In genomic region chr14:25747996-25748756, GRCm38 (mm10) we compare ENCODE assay signal across 15 mouse cellular contexts. TPM values are rescaled to one million over a fixed set of nuclear protein-coding genes. Genes with fewer than 3 reads are reported as not detected.
DNase-seq lines count a peak whose midpoint lies in the region; ATAC-seq and TF ChIP-seq lines count a peak whose summit lies in the region.
"Had no signal": no experiment of that assay in that cellular context is flagged by ENCODE, and none has a peak within 500 bp of the region (broad histone marks: within the 10 kb centered on the region; RNA-seq: fewer than 3 reads in every experiment).

No protein-coding gene starts in this region.

- no peak overlapping the region for H3K27ac ChIP-seq in intestine, embryonic 16.5 days (ENCODE audit: low read length)
- no peak overlapping the region for H3K27ac ChIP-seq in intestine, postnatal 0 days (ENCODE audit: low read depth, low read length)
- peak overlapping the region; percentile 50; the same call in 1 of the 2 replicates for H3K27ac ChIP-seq in limb, embryonic 15.5 days
- no peak overlapping the region for H3K27ac ChIP-seq in forebrain, embryonic 16.5 days (ENCODE audit: low read length)
- H3K27ac ChIP-seq: hindbrain, embryonic 13.5 days; kidney, postnatal 0 days; neural tube, embryonic 15.5 days had no signal

- H3K4me3 ChIP-seq in intestine, embryonic 16.5 days (ENCODE audit: low read length) = no peak overlapping the region
- H3K4me3 ChIP-seq in intestine, postnatal 0 days (ENCODE audit: low read depth, low read length) = no peak overlapping the region
- H3K4me3 ChIP-seq in limb, embryonic 15.5 days = no peak overlapping the region
- no peak overlapping the region for H3K4me3 ChIP-seq in forebrain, embryonic 16.5 days (replicated peaks; ENCODE audit: low read length)
- H3K4me3 ChIP-seq: hindbrain, embryonic 13.5 days; neural tube, embryonic 15.5 days had no signal

- no peaks in the 10 kb centered on the region for H3K27me3 ChIP-seq in intestine, embryonic 16.5 days (replicated peaks; ENCODE audit: control insufficient read depth, insufficient read depth, low read length)
- no peaks in the 10 kb centered on the region for H3K27me3 ChIP-seq in intestine, postnatal 0 days (replicated peaks; ENCODE audit: control insufficient read depth, insufficient read depth, low read length)
- no peaks in the 10 kb centered on the region for H3K27me3 ChIP-seq in limb, embryonic 15.5 days
- no peaks in the 10 kb centered on the region for H3K27me3 ChIP-seq in forebrain, embryonic 16.5 days (replicated peaks; ENCODE audit: control insufficient read depth, insufficient read depth, low read length)
- H3K27me3 ChIP-seq: hindbrain, embryonic 13.5 days; neural tube, embryonic 15.5 days had no signal

- H3K4me2 ChIP-seq in intestine, embryonic 16.5 days (ENCODE audit: low read depth, low read length) = no peak overlapping the region
- H3K4me2 ChIP-seq in intestine, postnatal 0 days (replicated peaks; ENCODE audit: low read depth) = no peak overlapping the region
- H3K4me2 ChIP-seq in limb, embryonic 15.5 days = no peak overlapping the region
- H3K4me2 ChIP-seq in forebrain, embryonic 16.5 days (ENCODE audit: low read length) = no peak overlapping the region
- H3K4me2 ChIP-seq: hindbrain, embryonic 13.5 days; lung, embryonic 14.5 days; neural tube, embryonic 15.5 days had no signal

- ATAC-seq in intestine, embryonic 16.5 days = no peak
- no peak for ATAC-seq in intestine, postnatal 0 days
- no peak for ATAC-seq in limb, embryonic 15.5 days (ENCODE audit: insufficient number of reproducible peaks, low FRiP score, low TSS enrichment, low read depth)
- no peak for ATAC-seq in forebrain, embryonic 16.5 days
- ATAC-seq: midbrain, embryonic 16.5 days had no signal

- DNase-seq in adrenal gland, postnatal 25 days = peak; percentile 23
- DNase-seq in adrenal gland, postnatal 4 days (ENCODE audit: low spot score in 2 of 2) = no peak
- DNase-seq in adipocyte (ENCODE audit: low spot score) = peak; percentile 60
- no peak for DNase-seq in kidney, adult 9 months
- DNase-seq: cerebellum, adult 9-11 months; lung, embryonic 14.5 days; right cerebral cortex, postnatal 14 days had no signal

- H3K36me3 ChIP-seq in intestine, embryonic 16.5 days (ENCODE audit: control insufficient read depth, insufficient read depth, low read length) = peaks cover 7% of the 10 kb centered on the region; the same call in 1 of the 2 replicates
- peaks cover 25% of the 10 kb centered on the region for H3K36me3 ChIP-seq in intestine, postnatal 0 days (ENCODE audit: control insufficient read depth, insufficient read depth)
- H3K36me3 ChIP-seq in limb, embryonic 15.5 days = peaks cover 49% of the 10 kb centered on the region
- H3K36me3 ChIP-seq in forebrain, embryonic 16.5 days (ENCODE audit: control insufficient read depth, insufficient read depth) = no peaks in the 10 kb centered on the region
- H3K36me3 ChIP-seq: hindbrain, embryonic 13.5 days; neural tube, embryonic 15.5 days had no signal

- H3K9ac ChIP-seq in intestine, embryonic 16.5 days (ENCODE audit: low read depth, low read length) = 0 out of 2 replicates have a peak overlapping the region, but pooled peaks have one; percentile 1
- H3K9ac ChIP-seq in intestine, postnatal 0 days (ENCODE audit: low read depth, low read length) = no peak overlapping the region
- H3K9ac ChIP-seq in limb, embryonic 15.5 days = no peak overlapping the region
- no peak overlapping the region for H3K9ac ChIP-seq in forebrain, embryonic 16.5 days (replicated peaks; ENCODE audit: low read depth, low read length)
- H3K9ac ChIP-seq: hindbrain, embryonic 13.5 days; lung, embryonic 14.5 days; neural tube, embryonic 15.5 days had no signal

- H3K9me3 ChIP-seq in intestine, embryonic 16.5 days (ENCODE audit: control insufficient read depth, low read length) = no peaks in the 10 kb centered on the region
- H3K9me3 ChIP-seq in intestine, postnatal 0 days (ENCODE audit: control insufficient read depth) = no peaks in the 10 kb centered on the region
- no peaks in the 10 kb centered on the region for H3K9me3 ChIP-seq in limb, embryonic 15.5 days
- no peaks in the 10 kb centered on the region for H3K9me3 ChIP-seq in forebrain, embryonic 16.5 days (ENCODE audit: control insufficient read depth, low read length)
- H3K9me3 ChIP-seq: hindbrain, embryonic 13.5 days; neural tube, embryonic 15.5 days had no signal

- peaks cover 45% of the 10 kb centered on the region for H3K4me1 ChIP-seq in intestine, embryonic 16.5 days (ENCODE audit: control insufficient read depth, insufficient read depth, low read length)
- H3K4me1 ChIP-seq in intestine, postnatal 0 days (replicated peaks; ENCODE audit: control insufficient read depth, insufficient read depth, low read length) = peaks cover 10% of the 10 kb centered on the region
- peaks cover 48% of the 10 kb centered on the region for H3K4me1 ChIP-seq in limb, embryonic 15.5 days
- H3K4me1 ChIP-seq in forebrain, embryonic 16.5 days (replicated peaks; ENCODE audit: control insufficient read depth, insufficient read depth, low read length) = no peaks in the 10 kb centered on the region

- 73% methylated on average over 7 of the region's 7 CpGs for WGBS in intestine, embryonic 16.5 days
- WGBS in intestine, postnatal 0 days = 79% methylated on average over 7 of the region's 7 CpGs
- WGBS in limb, embryonic 15.5 days = 57% methylated on average over 7 of the region's 7 CpGs
- 75% methylated on average over 7 of the region's 7 CpGs for WGBS in forebrain, embryonic 16.5 days

- TF ChIP-seq CTCF in intestine, postnatal 0 days (IDR thresholded peaks at IDR 0.05; ENCODE audit: low read depth) = no peak

RNA-seq across cellular contexts. Expression of gene Zcchc24, which starts 20.7 kb away (rescaled TPM):
- total RNA-seq in adrenal gland, postnatal 25 days (2021) = 16.2 and 18.4 TPM in 2 replicates
- total RNA-seq in adrenal gland, postnatal 4 days (2021) = 10 to 100 TPM; 30.2 to 34.7 TPM
- 9.1 and 10.0 TPM in 2 replicates for polyA plus RNA-seq in intestine, embryonic 16.5 days (2015; fragmentation: Nextera tagmentation; extraction: Ambion mirVana)
- 10.3 and 12.1 TPM in 2 replicates for polyA plus RNA-seq in intestine, postnatal 0 days (2015; fragmentation: Nextera tagmentation; extraction: Ambion mirVana)
- 31.6 and 35.4 TPM in 2 replicates for polyA plus RNA-seq in limb, embryonic 15.5 days (2015; fragmentation: Nextera tagmentation; extraction: Ambion mirVana)
- 10.4 and 13.7 TPM in 2 replicates for polyA plus RNA-seq in forebrain, embryonic 16.5 days (2015; fragmentation: Nextera tagmentation; extraction: Ambion mirVana)

RNA-seq across cellular contexts. Expression of gene Ppif, which starts 54.2 kb away (rescaled TPM):
- 29.4 and 35.9 TPM in 2 replicates for total RNA-seq in adrenal gland, postnatal 25 days (2021)
- 10 to 100 TPM; 35.2 to 38.8 TPM for total RNA-seq in adrenal gland, postnatal 4 days (2021)
- 125 and 134 TPM in 2 replicates for polyA plus RNA-seq in intestine, embryonic 16.5 days (2015; fragmentation: Nextera tagmentation; extraction: Ambion mirVana)
- 73.8 and 80.0 TPM in 2 replicates for polyA plus RNA-seq in intestine, postnatal 0 days (2015; fragmentation: Nextera tagmentation; extraction: Ambion mirVana)
- 26.4 and 32.1 TPM in 2 replicates for polyA plus RNA-seq in limb, embryonic 15.5 days (2015; fragmentation: Nextera tagmentation; extraction: Ambion mirVana)
- 24.1 and 26.3 TPM in 2 replicates for polyA plus RNA-seq in forebrain, embryonic 16.5 days (2015; fragmentation: Nextera tagmentation; extraction: Ambion mirVana)

Comparison
In these comparisons a context has a peak if more than half of its experiments do, and no peak if none do; other contexts are left out.
1. DNase-seq: peak in adrenal gland, postnatal 25 days (single experiment) and adipocyte (single experiment); none in adrenal gland, postnatal 4 days (0 of 2) and kidney, adult 9 months (single experiment).